Mouse (Mus musculus): ENCODE results near the gene Tgfa. TPM values are rescaled to one million over a fixed set of nuclear protein-coding genes. Genes with fewer than 3 reads are reported as not detected.

Tgfa gene
- total RNA-seq, 2 experiments from 2014 or later = 1.2 to 1.7 TPM

- DNase-seq = no peak
These were observed 101.9 kb downstream of the Tgfa start for GRCm38 (mm10) chr6:86296938-86297337.

GRCm38 (mm10) chr6:86298961-86299360, 103.9 kb downstream of the Tgfa start:
- no peak for DNase-seq

- DNase-seq = no peak
These were observed 104.4 kb downstream of the Tgfa start for GRCm38 (mm10) chr6:86299381-86299780.

- DNase-seq = no peak
These were observed 110.7 kb downstream of the Tgfa start for GRCm38 (mm10) chr6:86305680-86306079.

GRCm38 (mm10) chr6:86314011-86314410, 119.0 kb downstream of the Tgfa start:
- DNase-seq = no peak

- DNase-seq = no peak
These were observed 122.0 kb downstream of the Tgfa start for GRCm38 (mm10) chr6:86317066-86317465.

- peak; percentile 6 to 19 for DNase-seq
These were observed 123.8 kb downstream of the Tgfa start for GRCm38 (mm10) chr6:86318855-86319254.

GRCm38 (mm10) chr6:86322031-86322563, 127.1 kb downstream of the Tgfa start:
- no peak for DNase-seq

GRCm38 (mm10) chr6:86322991-86323390, 128.0 kb downstream of the Tgfa start:
- no peak for DNase-seq

- no peak for DNase-seq
These were observed 129.4 kb downstream of the Tgfa start for GRCm38 (mm10) chr6:86324400-86324799.

Other genes starting within 250 kb of the Tgfa start
- 10 to 100 TPM; 29.3 to 38.4 TPM for gene Dusp11, start 233.6 kb upstream of the Tgfa start, total RNA-seq (2021)
- gene Figla, start 179.1 kb upstream of the Tgfa start, total RNA-seq (2021) = not detected
- gene Add2, start 166.5 kb upstream of the Tgfa start, total RNA-seq (2021) = under 1 TPM; 0.18 to 0.30 TPM
- gene Fam136a, start 170.4 kb downstream of the Tgfa start, total RNA-seq (2021) = 10 to 100 TPM; 28.6 to 28.7 TPM
- gene Snrpg, start 176.1 kb downstream of the Tgfa start, total RNA-seq (2021) = 10 to 100 TPM; 41.2 to 48.5 TPM
- gene Pcyox1, start 201.9 kb downstream of the Tgfa start, total RNA-seq (2021) = 10 to 100 TPM; 81.9 to 86.8 TPM
- 10 to 100 TPM; 17.2 to 19.3 TPM for gene Tia1, start 209.0 kb downstream of the Tgfa start, total RNA-seq (2021)
- not detected for gene Gm44790, start 231.4 kb downstream of the Tgfa start, total RNA-seq (2021)
- 10 to 100 TPM in 1 of 2 experiments, 1 to 10 TPM in 1; 8.4 to 10.4 TPM for gene C87436, start 243.2 kb downstream of the Tgfa start, total RNA-seq (2021)

All from heart, adult 18-20 months (tissue).